Mouse (Mus musculus): ENCODE results near the gene Vtcn1. TPM values are rescaled to one million over a fixed set of nuclear protein-coding genes. Genes with fewer than 3 reads are reported as not detected.

The Vtcn1 gene
- polyA plus RNA-seq, 1 experiment from 2014 or later, result 0.34 TPM

GRCm38 (mm10) chr3:100938211-100938610, 113.0 kb downstream of the Vtcn1 start:
- no peak overlapping the region for H3K4me2 ChIP-seq (ENCODE audit: low read depth, low read length)
- no peak for ATAC-seq (replicated peaks; ENCODE audit: extremely low read depth, insufficient read depth, low FRiP score)
- no peak overlapping the region for H3K27ac ChIP-seq (ENCODE audit: low read length)
- no peaks in the 10 kb centered on the region for H3K9me3 ChIP-seq (replicated peaks; ENCODE audit: control insufficient read depth, low read length)
- no peaks in the 10 kb centered on the region for H3K27me3 ChIP-seq (ENCODE audit: control insufficient read depth, insufficient read depth, low read length)
- H3K9ac ChIP-seq (ENCODE audit: low read length), result no peak overlapping the region
- H3K4me1 ChIP-seq (ENCODE audit: control insufficient read depth, insufficient read depth, low read length), result no peaks in the 10 kb centered on the region
- no peak overlapping the region for H3K4me3 ChIP-seq (ENCODE audit: low read length)
- WGBS, result 86% methylated on average over 4 of the region's 4 CpGs
- peaks cover 25% of the 10 kb centered on the region for H3K36me3 ChIP-seq (ENCODE audit: control insufficient read depth, insufficient read depth)

- no peak overlapping the region for H3K9ac ChIP-seq (ENCODE audit: low read length)
- H3K36me3 ChIP-seq (ENCODE audit: control insufficient read depth, insufficient read depth), result peaks cover 46% of the 10 kb centered on the region
- H3K9me3 ChIP-seq (replicated peaks; ENCODE audit: control insufficient read depth, low read length), result no peaks in the 10 kb centered on the region
- ATAC-seq (replicated peaks; ENCODE audit: extremely low read depth, insufficient read depth, low FRiP score), result no peak
- H3K27ac ChIP-seq (ENCODE audit: low read length), result no peak overlapping the region
- no peaks in the 10 kb centered on the region for H3K27me3 ChIP-seq (ENCODE audit: control insufficient read depth, insufficient read depth, low read length)
- WGBS, result 78% methylated on average over 4 of the region's 4 CpGs
- H3K4me2 ChIP-seq (ENCODE audit: low read depth, low read length), result no peak overlapping the region
- no peaks in the 10 kb centered on the region for H3K4me1 ChIP-seq (ENCODE audit: control insufficient read depth, insufficient read depth, low read length)
- no peak overlapping the region for H3K4me3 ChIP-seq (ENCODE audit: low read length)
These were observed 115.3 kb downstream of the Vtcn1 start for GRCm38 (mm10) chr3:100940496-100941037.

Other genes starting within 250 kb of the Vtcn1 start
- 37.9 and 43.1 TPM in 2 replicates for gene Man1a2, start 140.0 kb upstream of the Vtcn1 start, polyA plus RNA-seq (2015; fragmentation: Nextera tagmentation; extraction: Ambion mirVana)
- 4.3 and 4.4 TPM in 2 replicates for gene Trim45, start 96.7 kb downstream of the Vtcn1 start, polyA plus RNA-seq (2015; fragmentation: Nextera tagmentation; extraction: Ambion mirVana)
- gene Ttf2, start 144.2 kb downstream of the Vtcn1 start, polyA plus RNA-seq (2015; fragmentation: Nextera tagmentation; extraction: Ambion mirVana), result 10.4 and 11.9 TPM in 2 replicates
- 0.45 and 0.50 TPM in 2 replicates for gene Cd101, start 204.1 kb downstream of the Vtcn1 start, polyA plus RNA-seq (2015; fragmentation: Nextera tagmentation; extraction: Ambion mirVana)